Mouse (Mus musculus) G1E (cell line): ENCODE results near the gene Utp20. TPM values are rescaled to one million over a fixed set of nuclear protein-coding genes. Genes with fewer than 3 reads are reported as not detected.
A peak's percentile ranks its signal among the peaks of the same experiment; 100 is the strongest.
"Not testable (repeated sequence)": the region's sequence is repeated elsewhere in the genome, so short reads cannot be mapped to it uniquely, and the experiment has no call there.

ENCODE experiments used
- ATAC-seq: 2 replicates; pipeline ENCODE4 v1.8.0; 2016; ENCODE audit warnings: mild to moderate bottlenecking; ENCODE audit not compliant: insufficient number of reproducible peaks, poor library complexity, low FRiP score, severe bottlenecking; ENCODE audit errors: extremely low read depth
- DNase-seq: peaks from one replicate; pipeline ENCODE4 v3.0.0; 2012; ENCODE audit warnings: low spot score
- H3K27me3 ChIP-seq: 2 replicates; pipeline ENCODE4 v1.6.1; 2012; ENCODE audit warnings: mild to moderate bottlenecking, low read length, inconsistent platforms; ENCODE audit not compliant: insufficient read depth
- H3K36me3 ChIP-seq: replicated peaks from 2 replicates; pipeline ENCODE3; 2012; ENCODE audit warnings: mild to moderate bottlenecking, inconsistent platforms
- H3K4me1 ChIP-seq: 2 replicates; pipeline ENCODE4 v1.6.1; 2012; ENCODE audit warnings: low read depth, low read length, inconsistent platforms, mixed read lengths; ENCODE audit not compliant: insufficient read depth
- H3K4me3 ChIP-seq: 2 replicates; pipeline ENCODE4 v1.5.1; 2012; ENCODE audit warnings: low read depth, mild to moderate bottlenecking, inconsistent platforms, low read length, moderate library complexity, mixed read lengths
- H3K9me3 ChIP-seq: replicated peaks from 2 replicates; pipeline ENCODE4 v1.6.1; 2012; ENCODE audit warnings: inconsistent platforms
- CTCF ChIP-seq: IDR thresholded peaks from 2 replicates; pipeline ENCODE4 v1.5.1; 2012; ENCODE audit warnings: low read depth, low read length, inconsistent platforms, mixed read lengths
- GATA1 ChIP-seq: IDR thresholded peaks from 2 replicates; pipeline ENCODE4 v1.6.1; 2012; ENCODE audit warnings: borderline replicate concordance, low read length, inconsistent platforms, mixed read lengths
- GATA2 ChIP-seq: IDR thresholded peaks from 2 replicates; pipeline ENCODE4 v1.6.1; 2012; ENCODE audit warnings: low read depth, low read length, inconsistent platforms, borderline replicate concordance
- POLR2AphosphoS5 ChIP-seq: IDR thresholded peaks from 2 replicates; pipeline ENCODE4 v1.6.1; 2012; ENCODE audit warnings: low read depth, low read length, inconsistent platforms; ENCODE audit not compliant: insufficient replicate concordance
- TAL1 ChIP-seq: conservative IDR thresholded peaks from 2 replicates; pipeline ENCODE4 v1.6.1; 2012; ENCODE audit warnings: low read depth, low read length, inconsistent platforms, mixed read lengths
- polyA plus RNA-seq: library from polyadenylated mRNA; stranded (reverse); fragments of >175 nt; gene quantifications from 2 replicates; pipeline ENCODE4 v1.2.3, GENCODE M21; 2012
- total RNA-seq, 2 experiments: library from RNA; stranded (forward) in 1 of 2; stranded (reverse) in 1 of 2; fragments of 200-1000 nt in 1 of 2; fragments of >200 nt in 1 of 2; fragmentation: Nextera tagmentation in 1 of 2; gene quantifications; 2 replicates each; pipeline ENCODE4 v1.2.3; 2014 to 2017

Utp20 gene
- total and polyA plus RNA-seq, 3 experiments, result 33.7 to 50.5 (median 34.3) TPM

GRCm38 (mm10) chr10:88769676-88770075 is 56.9 kb downstream of the Utp20 start:
- ATAC-seq, result no peak
- DNase-seq, result no peak
- no peaks in the 10 kb centered on the region for H3K27me3 ChIP-seq

GRCm38 (mm10) chr10:88768961-88769360 is 57.6 kb downstream of the Utp20 start:
- H3K36me3 ChIP-seq, result peaks cover 96% of the 10 kb centered on the region
- no peak for TF ChIP-seq GATA1
- peak; percentile 56 for TF ChIP-seq TAL1
- H3K9me3 ChIP-seq, result no peaks in the 10 kb centered on the region
- ATAC-seq (peak; percentile 79), DNase-seq (peak; percentile 33)
- H3K4me1 ChIP-seq, result peaks cover 27% of the 10 kb centered on the region
- no peak overlapping the region; the same call in 1 of the 2 replicates for H3K4me3 ChIP-seq
- no peaks in the 10 kb centered on the region for H3K27me3 ChIP-seq

More at GRCm38 (mm10) chr10:88769676-88770075, 56.9 kb downstream of the Utp20 start:
- 0 out of 2 replicates have a peak overlapping the region, but pooled peaks have one; percentile 7 for H3K4me3 ChIP-seq
- peaks cover 94% of the 10 kb centered on the region for H3K36me3 ChIP-seq
- no peak for TF ChIP-seq GATA2
- no peak for TF ChIP-seq GATA1
- TF ChIP-seq POLR2AphosphoS5, result no peak
- TF ChIP-seq TAL1, result no peak
- TF ChIP-seq CTCF, result no peak
- H3K4me1 ChIP-seq, result peaks cover 27% of the 10 kb centered on the region
- no peaks in the 10 kb centered on the region for H3K9me3 ChIP-seq

- Histone ChIP-seq H3K36me3 (peaks cover 96% of the 10 kb centered on the region), H3K4me1 (peaks cover 22% of the 10 kb centered on the region), H3K9me3 (no peaks in the 10 kb centered on the region), H3K27me3 (no peaks in the 10 kb centered on the region), H3K4me3 (no peak overlapping the region)
- ATAC-seq (no peak), DNase-seq (no peak)
- TF ChIP-seq CTCF, result no peak
- TF ChIP-seq GATA2, result no peak
- no peak for TF ChIP-seq GATA1
- TF ChIP-seq POLR2AphosphoS5, result no peak
- no peak for TF ChIP-seq TAL1
Observed at GRCm38 (mm10) chr10:88765431-88766142, 61.0 kb downstream of the Utp20 start.

GRCm38 (mm10) chr10:88761524-88762212 is 64.9 kb downstream of the Utp20 start:
- no peak overlapping the region for H3K4me3 ChIP-seq
- H3K27me3 ChIP-seq, result no peaks in the 10 kb centered on the region
- H3K4me1 ChIP-seq, result no peaks in the 10 kb centered on the region
- no peak for DNase-seq
- H3K9me3 ChIP-seq, result no peaks in the 10 kb centered on the region
- ATAC-seq, result no peak
- peaks cover 96% of the 10 kb centered on the region for H3K36me3 ChIP-seq
- TF ChIP-seq CTCF, result no peak
- no peak for TF ChIP-seq GATA2

GRCm38 (mm10) chr10:88741426-88741825 is 85.2 kb downstream of the Utp20 start:
- Histone ChIP-seq H3K36me3 (peaks cover 77% of the 10 kb centered on the region), H3K4me1 (no peaks in the 10 kb centered on the region; the same call in 1 of the 2 replicates), H3K27me3 (no peaks in the 10 kb centered on the region), H3K4me3 (no peak overlapping the region), H3K9me3 (no peaks in the 10 kb centered on the region)
- ATAC-seq (no peak), DNase-seq (no peak)
- TF ChIP-seq GATA2, result no peak
- no peak for TF ChIP-seq CTCF
- TF ChIP-seq TAL1, result no peak
- TF ChIP-seq GATA1, result no peak
- TF ChIP-seq POLR2AphosphoS5, result no peak

- Histone ChIP-seq H3K4me1 (no peaks in the 10 kb centered on the region; the same call in 1 of the 2 replicates), H3K36me3 (peaks cover 78% of the 10 kb centered on the region), H3K9me3 (no peaks in the 10 kb centered on the region), H3K4me3 (no peak overlapping the region), H3K27me3 (no peaks in the 10 kb centered on the region)
- TF ChIP-seq TAL1 (no peak), GATA1 (no peak), POLR2AphosphoS5 (no peak)
- ATAC-seq (no peak), DNase-seq (no peak)
Observed at GRCm38 (mm10) chr10:88740781-88741180, 85.8 kb downstream of the Utp20 start.

- H3K4me3 ChIP-seq, result no peak overlapping the region
- DNase-seq (no peak), ATAC-seq (no peak)
- H3K4me1 ChIP-seq, result no peaks in the 10 kb centered on the region; the same call in 1 of the 2 replicates
- TF ChIP-seq CTCF (no peak), GATA1 (no peak), POLR2AphosphoS5 (no peak), GATA2 (no peak), TAL1 (no peak)
- no peaks in the 10 kb centered on the region for H3K27me3 ChIP-seq
- H3K9me3 ChIP-seq, result no peaks in the 10 kb centered on the region
- H3K36me3 ChIP-seq, result peaks cover 78% of the 10 kb centered on the region
Observed at GRCm38 (mm10) chr10:88739818-88740217, 86.8 kb downstream of the Utp20 start.

- not testable (repeated sequence) for ATAC-seq, H3K9me3 ChIP-seq, H3K27me3 ChIP-seq, H3K4me1 ChIP-seq, H3K4me3 ChIP-seq, DNase-seq
- peaks cover 76% of the 10 kb centered on the region for H3K36me3 ChIP-seq
Observed at GRCm38 (mm10) chr10:88739074-88739473, 87.5 kb downstream of the Utp20 start.
